Mouse (Mus musculus) embryo, embryonic 10.5 days (tissue): ENCODE measurements around the gene Siah1a.

Experiments
- DNase-seq: peaks from one replicate; pipeline ENCODE4 v3.0.0-alpha.2; 2015; ENCODE audit warnings: low spot score

The Siah1a gene

DNA sequence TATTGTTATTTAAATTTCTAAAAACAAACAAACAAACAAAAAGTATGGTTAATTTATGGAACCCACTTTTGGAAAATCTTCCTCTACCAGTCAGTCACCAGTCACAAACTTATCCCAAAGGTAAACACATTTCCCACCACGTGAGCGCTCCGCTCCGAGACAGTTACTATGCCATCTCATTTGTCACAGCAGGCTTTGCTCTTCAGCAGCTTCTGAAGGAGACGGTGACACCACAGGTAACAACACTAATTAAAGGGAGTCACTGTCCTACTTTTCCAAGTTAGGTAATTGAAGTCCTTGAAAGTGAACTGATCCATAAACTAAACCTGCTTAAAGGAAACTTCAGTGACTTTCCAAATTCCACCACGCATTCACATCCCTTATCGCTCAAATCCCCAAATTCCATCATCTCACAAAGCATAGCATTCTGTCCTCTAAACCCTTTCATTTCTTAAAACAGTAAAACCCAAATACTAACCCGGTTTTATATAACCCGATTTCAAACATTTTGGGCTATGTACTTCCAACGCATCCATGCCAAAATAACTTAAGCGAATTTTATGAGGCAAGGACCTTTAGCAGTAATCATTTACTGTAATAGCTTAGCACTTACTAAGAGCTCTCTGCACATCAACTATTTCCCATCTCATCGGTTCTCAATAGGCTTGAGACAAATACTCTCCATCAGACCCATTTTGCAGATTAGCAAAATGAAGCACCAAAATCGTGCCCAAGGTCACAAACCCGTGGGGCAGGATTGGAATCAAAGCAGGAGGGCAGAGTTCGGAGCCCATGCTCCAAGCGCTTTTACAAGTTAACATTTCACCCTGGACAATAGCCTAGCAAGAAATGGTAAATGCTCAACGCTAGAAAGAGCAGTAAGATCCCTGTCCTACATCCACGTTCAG, 1.2 kb downstream of the Siah1a start:
- DNase-seq: peak; percentile 39

DNA sequence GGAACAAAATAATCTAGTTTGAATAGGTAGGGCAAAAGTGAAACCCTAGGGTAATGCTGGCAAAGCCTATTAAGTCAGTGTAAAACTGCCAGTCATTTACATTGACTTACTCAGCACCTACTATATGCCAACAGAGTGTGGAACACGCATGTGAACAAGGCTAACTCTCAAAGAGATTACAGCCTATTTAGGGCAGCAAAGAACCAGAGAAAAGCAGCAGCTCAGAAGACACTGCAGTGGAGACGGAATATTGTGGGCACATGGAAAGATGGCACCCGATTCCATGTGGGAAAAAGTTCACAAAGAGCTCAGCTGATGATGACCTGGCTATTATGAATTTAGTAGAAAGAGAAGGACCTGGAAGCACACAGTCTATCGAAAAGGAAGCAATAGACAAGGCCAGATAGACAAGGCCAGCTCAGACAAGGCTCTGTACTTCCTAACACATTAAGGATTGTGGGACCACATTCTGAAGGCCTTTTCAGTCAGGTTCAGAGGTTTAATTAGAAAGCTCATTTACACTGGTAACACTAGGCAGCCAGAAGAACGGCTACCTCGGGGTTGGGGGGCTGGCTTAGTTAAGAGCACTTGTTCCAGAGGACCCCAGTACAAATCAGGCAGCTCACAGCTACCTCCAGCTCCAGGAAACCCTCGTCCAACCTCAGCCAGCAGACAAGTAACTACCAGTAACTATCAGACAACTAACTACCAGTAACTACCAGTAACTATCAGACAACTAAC, 3.0 kb downstream of the Siah1a start:
- no peak for DNase-seq

DNA sequence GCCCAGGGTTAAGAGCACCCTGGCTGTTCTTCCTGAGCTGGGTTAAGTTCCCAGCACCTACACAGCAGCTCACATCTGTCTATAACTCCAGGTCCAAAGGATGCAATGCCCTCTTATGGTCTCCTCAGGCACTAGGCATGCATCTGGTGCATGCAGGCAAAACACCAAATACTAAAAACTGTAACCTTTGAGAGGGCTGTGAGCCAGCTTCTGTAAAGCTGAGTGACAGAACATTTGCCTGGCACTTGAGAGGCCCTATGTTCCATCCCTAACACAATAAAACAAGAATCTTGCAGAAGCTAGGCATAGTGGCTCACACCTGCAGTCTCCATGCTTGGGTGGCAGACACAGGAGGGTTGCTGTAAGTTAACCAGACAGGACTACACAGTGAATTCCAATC, 4.1 kb downstream of the Siah1a start:
- no peak for DNase-seq

DNA sequence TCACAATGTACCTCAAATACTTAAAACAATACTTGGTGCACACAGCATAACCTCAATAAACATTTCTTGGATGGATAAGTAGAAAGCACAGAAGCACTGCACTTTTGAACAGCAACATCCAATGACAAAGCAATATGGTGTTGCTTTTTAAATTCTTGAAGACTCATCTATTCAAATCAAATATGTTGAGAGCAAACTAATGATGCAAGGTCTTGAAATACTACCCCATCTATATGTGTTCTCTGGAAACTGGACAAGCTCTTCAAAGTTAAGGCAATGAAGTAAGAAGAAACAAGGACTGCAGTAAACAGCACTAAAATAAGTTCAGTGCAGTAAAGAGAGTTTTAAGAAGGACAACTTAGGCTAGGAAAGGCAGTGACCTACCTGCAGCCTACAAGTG, 4.8 kb downstream of the Siah1a start:
- DNase-seq: no peak

DNA sequence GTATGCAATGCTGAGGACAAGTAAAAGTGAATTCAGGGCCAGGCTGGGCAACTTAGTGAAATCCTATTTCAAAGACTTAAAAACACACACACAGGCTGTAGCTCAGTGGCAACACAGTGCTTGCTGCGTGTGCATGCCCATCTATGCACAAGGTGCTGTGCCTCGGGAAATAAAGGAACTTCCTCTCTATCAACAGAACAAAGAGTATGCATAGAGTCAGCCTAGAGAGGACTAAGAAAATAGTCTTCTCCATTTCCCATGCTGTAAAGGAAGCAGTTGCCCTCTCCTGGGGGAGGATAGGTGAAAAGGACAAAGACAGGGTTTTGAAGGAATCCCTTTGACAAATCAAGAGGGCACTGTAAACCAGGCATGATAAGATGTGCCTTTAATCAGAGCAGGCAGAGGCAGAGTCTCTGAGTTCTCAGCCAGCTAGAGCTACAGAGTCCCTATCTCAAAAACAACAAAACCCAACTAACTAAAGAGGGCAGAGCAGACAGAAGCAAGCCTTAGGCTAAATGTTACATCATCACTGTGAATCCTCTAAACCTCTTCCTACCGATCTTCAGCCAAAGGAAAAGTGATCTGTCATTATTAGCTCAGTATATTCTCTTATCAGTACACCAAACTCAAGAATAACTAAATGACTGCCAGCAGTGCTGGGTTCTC, 10.2 kb downstream of the Siah1a start:
- no peak for DNase-seq

DNA sequence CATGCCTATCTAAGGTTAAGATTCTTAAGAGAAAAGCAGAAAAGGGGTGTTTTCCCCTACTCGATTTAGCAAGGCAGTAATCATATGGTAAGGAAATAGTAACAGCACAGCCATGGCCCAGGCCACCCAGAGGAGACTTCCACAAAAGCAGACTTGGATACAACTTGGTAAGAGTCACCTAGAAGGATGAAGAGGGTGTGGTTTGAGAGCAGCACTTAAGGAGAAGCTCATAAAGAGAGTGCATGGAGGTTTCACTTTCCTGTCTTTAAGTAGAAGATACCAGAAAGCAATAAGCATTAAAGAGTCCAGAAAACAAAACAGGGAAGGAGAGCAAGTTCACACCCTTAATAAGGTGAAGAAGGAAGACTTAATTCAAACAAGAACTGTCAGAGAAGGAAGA, 10.8 kb downstream of the Siah1a start:
- no peak for DNase-seq

DNA sequence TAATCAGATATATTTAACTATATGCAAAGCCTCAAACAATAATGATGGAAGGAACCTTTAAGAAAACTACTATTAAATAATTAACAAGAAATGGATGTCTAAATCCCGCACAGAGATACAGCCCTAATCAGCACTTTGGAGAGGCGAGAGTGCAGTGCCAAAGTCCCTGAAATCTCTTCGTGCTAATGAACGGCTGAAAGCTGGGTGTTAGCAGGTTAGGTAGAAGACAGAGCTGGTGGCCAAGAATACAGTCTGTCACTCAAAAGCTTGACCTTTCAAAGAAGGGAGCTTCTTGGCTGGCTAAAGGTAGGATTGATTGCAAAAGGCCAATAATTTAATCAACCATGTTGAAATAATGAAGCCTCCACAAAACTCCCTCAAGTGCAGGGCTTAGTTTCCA, 11.6 kb downstream of the Siah1a start:
- no peak for DNase-seq

DNA sequence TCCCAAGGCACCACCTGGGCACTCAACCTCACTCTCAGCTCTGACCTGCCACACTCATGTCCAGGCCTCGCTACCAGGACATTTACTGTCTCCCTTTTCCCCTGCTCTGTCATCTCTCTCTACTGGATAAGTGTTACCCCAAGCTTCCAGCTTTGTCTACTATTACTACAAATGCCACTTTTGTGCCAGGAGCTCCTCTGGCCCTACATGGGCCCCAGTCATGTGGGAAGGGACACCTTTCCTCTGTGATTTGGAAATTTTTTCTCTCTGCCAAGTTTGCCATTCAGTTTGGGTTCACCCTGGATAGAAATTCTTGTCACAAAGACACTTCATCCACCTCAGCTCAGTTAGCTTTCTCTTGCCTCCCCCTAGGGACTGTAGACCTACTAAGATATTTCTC, 14.9 kb downstream of the Siah1a start:
- DNase-seq: no peak

DNA sequence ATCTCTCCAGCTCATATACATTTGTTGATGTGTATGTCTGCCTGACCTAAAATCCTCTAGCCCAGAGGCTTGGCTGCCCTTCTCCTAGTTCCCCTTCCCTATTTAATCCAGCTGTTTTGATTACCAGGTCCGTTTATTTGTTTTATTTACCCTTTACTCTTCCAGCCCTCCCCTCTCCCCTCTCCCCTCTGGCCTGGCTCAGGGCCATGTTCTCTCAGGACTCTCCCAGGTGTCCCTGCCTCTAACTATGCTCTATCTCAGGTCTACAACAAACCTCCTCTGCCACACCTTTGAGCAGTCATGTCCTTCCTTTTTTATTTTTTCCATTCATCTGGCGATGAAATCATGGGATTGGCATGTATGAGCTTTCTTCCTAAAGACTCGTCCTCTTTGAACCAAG, 15.4 kb downstream of the Siah1a start:
- DNase-seq: no peak

DNA sequence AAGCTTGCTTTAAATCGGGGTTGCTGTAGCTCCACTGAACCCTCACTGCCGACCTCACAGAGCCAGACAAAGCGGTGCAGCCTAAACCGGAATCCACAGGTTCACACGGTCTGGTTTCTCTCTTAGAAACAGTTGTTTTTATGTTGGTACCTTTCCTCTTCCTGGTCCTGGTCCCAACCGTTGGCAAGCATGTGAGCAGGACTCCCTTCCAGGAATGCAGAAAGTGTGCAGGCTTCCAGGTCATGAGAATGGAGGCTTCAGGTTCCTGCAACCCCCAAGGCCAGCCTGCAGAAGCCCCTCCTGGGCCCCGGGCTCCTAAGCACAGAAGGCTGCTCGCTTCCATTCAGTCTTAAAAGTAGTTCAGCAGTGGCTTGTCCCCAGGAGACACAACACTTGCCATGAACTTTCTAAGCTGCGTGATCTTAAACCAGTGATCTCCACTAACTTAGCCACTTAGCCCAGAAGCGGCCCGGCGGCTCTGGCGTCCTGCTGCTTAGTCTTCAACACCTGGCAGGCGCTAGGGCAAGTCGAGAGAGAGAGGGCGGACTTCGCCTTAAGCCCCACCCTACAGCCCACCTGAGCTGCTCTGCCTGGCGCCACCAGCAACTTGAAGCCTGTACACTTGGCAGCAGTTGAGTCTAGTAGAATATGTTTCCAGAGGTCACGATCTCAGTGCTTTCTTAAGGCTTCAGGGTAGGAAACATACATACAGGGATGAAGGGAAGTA, 17.3 kb downstream of the Siah1a start:
- DNase-seq: no peak

DNA sequence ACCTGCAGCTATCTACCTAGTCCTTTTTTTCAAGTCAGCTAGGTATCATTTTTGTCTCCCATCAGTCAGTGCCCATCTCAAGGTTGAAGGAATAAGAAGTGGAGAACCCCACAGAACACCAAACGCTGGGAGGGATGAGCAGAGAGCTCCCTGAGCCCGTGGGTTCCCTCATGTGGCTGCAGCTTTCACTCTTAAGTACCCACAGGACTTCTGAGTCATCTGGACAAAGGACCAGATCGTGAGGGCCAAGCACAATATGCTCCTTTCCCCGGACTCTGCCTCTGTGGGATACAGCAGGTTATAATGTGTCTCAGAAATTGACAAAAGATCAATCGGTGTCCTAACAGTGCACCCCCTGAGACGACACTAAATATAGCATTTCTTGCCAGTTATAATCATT, 18.8 kb downstream of the Siah1a start:
- no peak for DNase-seq

DNA sequence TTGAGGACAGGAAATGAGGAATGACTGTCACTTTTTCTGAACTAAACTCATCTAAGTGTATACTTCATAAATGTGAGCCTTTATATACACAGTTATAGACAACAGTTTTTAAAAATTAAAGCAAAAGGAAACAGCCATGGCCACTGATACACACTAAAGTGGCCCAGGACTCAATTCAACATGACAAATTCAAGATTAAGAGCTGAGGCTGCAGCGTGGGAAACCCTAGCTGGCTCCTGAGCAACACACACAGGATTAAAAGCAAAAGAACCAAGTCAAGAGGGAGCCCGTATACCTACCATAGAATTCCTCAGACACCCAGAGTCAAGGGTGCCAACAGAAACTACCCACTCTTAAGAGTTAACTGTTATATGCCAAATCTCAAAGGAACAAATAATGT, 24.2 kb downstream of the Siah1a start:
- no peak for DNase-seq

DNA sequence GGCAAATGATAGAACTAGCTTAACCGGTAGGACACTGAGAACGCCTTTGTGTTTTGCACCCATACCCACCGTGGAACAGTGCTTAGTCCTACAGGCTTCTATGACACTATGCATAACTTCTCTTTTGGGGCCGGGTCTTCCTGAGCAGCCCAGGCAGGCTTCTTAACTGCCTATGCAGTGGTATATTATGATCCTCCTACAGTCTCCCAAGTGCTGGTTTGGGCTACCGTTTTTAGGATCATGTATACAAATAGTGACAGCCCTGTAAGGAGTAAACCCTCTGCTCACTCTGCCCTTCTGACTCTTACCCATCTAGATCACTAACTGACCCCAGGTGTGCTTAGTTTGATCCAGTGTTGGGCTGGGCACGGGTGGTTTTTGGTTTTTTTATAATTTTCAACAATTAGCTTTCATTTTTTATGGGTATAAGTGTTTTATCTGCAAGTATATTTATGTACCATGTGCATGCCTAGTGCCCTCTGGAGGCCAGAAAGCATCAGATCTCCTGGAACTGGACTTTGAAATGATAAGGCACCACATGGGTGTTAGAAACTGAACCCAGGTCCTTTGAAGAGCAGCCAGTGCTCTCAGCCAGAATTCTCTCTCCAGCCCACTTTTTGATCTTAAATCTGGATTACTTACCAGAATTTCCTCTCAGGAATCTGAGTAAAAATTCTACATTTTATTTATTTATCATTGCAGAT, 24.8 kb downstream of the Siah1a start:
- no peak for DNase-seq

DNA sequence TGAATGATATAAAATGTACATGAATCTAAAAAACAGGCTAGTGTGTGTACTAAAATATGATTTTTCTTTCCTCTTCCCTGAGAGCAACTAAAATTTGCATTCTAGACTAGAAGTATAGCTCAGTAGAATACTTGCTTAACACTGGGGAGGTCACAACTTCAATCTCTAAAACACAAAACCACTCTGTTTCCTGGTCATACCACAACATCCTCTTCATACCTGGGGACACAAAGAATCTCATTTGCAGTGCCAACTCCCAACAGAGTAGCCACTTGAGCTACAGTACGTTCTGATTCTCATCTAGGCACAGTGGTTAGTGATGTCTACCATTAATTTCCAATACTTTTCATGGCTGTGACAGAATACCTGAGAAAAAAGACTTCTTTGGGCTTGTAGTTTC, 26.4 kb downstream of the Siah1a start:
- DNase-seq: no peak

DNA sequence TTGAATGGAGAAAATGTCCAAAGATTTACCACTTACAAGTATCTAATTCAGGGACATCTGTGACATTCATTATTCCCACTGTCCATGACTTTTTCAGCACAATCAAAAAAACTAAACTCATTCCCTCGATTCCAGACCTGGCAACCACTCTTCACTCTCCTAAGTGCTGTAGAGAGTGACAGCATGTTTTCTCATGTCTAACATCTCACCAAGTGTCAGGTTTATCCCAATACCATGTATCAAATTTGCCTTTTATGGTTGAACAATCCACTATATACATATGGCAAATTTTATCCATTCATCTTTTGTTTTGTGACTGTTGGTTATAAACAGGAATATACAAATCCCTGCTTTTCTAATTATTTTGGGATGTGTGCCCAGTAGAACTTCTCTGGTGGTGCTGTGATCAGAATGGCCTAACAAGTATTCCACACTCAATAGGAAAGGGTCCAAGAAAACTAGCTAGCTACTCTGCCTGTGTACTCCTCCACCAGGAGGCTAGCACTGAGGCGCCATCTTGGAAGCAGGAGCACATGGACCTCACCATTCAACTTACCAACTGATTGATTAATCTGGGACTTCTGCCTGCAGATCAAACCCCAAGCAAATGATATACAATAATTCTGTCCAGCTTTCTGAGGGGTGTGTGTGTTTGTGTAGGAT, 27.3 kb downstream of the Siah1a start:
- no peak for DNase-seq

DNA sequence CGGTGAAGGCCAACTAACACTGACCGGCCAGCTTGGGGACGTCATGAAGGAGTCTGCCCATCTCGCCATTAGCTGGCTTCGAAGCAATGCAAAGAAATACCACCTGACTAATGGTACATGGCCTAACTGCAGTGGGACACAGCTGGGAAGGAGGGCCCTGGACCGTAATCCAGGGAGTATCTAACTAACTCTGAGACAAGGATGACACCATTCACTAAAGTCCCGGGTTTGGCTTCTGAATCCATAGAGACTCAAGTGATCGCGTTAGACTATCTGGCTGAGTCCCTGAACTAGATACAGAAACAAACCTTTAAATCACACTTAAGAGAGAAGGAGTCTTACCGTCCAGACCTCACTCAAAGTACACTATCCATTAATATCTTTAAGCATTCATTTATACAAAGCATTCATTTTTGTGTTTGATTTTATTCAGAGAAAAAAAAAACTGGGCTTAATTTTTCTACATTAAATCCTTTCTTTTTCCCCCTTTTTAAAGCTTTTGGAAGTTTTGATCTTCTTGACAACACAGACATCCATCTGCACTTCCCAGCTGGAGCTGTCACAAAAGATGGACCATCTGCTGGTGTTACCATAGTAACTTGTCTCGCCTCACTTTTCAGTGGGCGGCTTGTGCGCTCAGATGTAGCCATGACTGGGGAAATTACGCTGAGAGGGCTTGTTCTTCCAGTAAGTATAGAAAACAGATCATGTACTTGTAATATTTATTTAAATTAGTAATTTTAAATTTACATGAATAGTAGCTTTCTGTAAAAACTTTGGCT, 32.1 kb downstream of the Siah1a start:
- peak; percentile 75 for DNase-seq

DNA sequence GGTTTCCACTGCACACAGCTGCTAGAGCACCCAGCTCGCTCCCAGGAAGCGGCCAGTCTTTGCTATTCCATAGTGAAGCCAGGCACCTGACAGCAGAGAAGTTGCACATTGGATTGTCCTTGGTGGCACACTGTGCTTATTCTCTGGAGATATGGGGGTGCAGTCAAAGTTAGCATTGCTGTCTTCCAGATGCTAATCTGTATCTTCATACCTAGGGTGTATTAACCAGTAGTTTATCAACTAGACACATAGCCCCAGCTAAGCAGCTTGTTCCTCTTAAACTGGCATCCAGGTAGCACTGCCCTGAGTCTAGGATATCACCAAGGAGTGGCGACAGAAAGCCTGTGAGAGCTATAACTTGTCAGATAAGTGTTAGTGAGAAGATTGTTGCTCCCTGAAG, 33.1 kb downstream of the Siah1a start:
- DNase-seq: no peak

DNA sequence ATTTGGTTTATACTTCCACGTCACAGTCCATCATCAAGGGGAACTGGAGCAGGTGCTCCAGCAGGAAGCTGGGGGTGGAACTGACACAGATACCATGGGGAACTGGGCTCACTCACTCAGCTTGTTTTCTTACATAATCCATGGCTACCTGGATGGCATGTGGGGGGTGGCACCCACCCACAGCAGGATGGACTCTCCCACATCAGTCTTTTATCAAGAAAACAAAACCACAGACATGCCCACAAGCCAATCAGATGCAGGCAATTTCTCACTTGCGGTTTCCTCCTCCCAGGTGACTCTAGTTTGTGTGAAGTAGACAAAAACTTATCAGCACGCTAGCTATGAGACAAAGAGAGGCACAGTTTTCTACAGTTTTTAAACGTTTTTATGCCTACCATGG, 37.9 kb downstream of the Siah1a start:
- DNase-seq: no peak

DNA sequence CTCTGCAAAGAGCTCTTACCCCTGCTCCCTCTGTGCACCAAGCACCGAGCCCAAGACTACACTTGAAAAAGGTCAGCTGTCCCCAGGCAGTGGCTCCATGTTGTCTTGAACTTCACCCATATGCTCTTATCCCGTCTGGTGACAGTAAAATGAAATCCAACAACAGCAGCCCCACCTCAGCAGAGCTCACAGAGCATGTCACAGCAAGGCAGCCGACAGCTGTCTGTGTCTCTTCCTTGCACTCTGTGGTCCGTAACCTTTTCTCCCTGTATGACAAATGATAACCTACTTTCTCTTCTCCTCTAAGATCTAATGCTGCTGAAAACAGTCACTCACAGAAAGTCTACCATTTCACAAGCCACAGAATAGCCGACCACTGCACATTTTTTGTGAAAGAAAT, 39.0 kb downstream of the Siah1a start:
- no peak for DNase-seq

DNA sequence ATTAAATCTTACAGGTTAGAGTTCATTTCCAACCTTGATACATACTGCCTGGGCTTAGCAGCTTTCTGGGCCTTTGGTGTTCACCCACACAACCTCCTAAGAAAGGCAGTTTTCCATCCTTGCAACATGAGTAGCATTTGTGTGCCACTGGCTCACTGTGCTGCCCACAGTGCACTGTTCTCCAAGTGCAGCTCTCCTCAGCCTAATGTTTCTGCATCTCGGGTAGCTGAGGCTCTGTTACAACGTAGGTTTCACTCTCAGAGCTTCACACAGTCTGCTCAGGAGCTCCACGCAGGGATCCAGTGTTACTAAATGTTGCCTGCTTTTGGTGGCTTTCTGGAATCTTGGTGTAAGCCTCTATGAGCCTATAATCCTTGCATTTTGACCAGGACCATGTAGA, 40.4 kb downstream of the Siah1a start:
- DNase-seq: no peak
